Mouse (Mus musculus): ENCODE results near the gene Gm28171.
"Not testable (repeated sequence)": the region's sequence is repeated elsewhere in the genome, so short reads cannot be mapped to it uniquely, and the experiment has no call there.

Gm28171 gene

DNA sequence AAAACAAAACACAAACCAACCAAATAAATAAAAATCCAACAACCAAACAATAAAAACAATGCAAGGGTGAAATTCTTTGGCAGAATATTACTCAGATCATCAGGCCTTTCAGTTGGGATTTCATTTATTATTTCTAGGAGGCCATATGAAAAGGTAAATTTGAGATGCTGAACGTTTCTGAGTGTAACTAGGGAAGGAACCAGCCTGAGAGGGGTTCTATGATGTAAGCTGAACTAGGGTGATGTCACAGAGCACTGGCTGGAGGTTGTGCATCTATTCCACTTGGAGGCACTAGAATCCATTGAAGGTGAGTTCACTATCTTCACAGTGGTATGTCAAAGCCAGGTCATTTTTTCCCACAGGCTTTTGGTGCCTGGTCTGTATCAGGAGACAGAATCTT, at the start of gene Gm28171:
Gene Gm28171, plus strand, starts transcription at position 301 of the 400 bp plus-strand sequence.
- DNase-seq (ENCODE audit: inconsistent ontology term) = not testable (repeated sequence)

Measured in Muller cell, postnatal 12 days (primary cell).